In genomic region chr17:29383923-29384322, GRCm38 (mm10) we compare ENCODE assay signal across 22 mouse cellular contexts. TPM values are rescaled to one million over a fixed set of nuclear protein-coding genes. Genes with fewer than 3 reads are reported as not detected.
DNase-seq lines count a peak whose midpoint lies in the region; ATAC-seq lines count a peak whose summit lies in the region.
"Had no signal": no experiment of that assay in that cellular context is flagged by ENCODE, and none has a peak within 500 bp of the region (broad histone marks: within the 10 kb centered on the region; RNA-seq: fewer than 3 reads in every experiment).

No protein-coding gene starts in this region.

- ATAC-seq in liver, embryonic 15.5 days (ENCODE audit: insufficient read depth), result no peak
- no peak for ATAC-seq in liver, embryonic 12.5 days
- ATAC-seq in hindbrain, embryonic 12.5 days (ENCODE audit: low FRiP score), result no peak
- ATAC-seq: forebrain, embryonic 14.5 days; hindbrain, embryonic 16.5 days; inflammation-experienced regulatory T-cells, adult 6 months had no signal

- intact Hi-C loops in gastrocnemius, postnatal 36 days (cut with DNase I), result no loop called here

- peaks cover 16% of the 10 kb centered on the region for H3K4me1 ChIP-seq in liver, embryonic 15.5 days (replicated peaks)
- peaks cover 25% of the 10 kb centered on the region for H3K4me1 ChIP-seq in liver, embryonic 12.5 days
- peaks cover 8% of the 10 kb centered on the region for H3K4me1 ChIP-seq in brown adipose tissue, adult 24 weeks (ENCODE audit: control insufficient read depth, insufficient read depth, insufficient read length, low read length)
- peaks cover 4% of the 10 kb centered on the region; the same call in 1 of the 2 replicates for H3K4me1 ChIP-seq in hindbrain, embryonic 12.5 days

- no peaks in the 10 kb centered on the region for H3K9me3 ChIP-seq in liver, embryonic 15.5 days (replicated peaks)
- no peaks in the 10 kb centered on the region for H3K9me3 ChIP-seq in liver, embryonic 12.5 days (replicated peaks)
- no peaks in the 10 kb centered on the region for H3K9me3 ChIP-seq in hindbrain, embryonic 12.5 days (replicated peaks)
- H3K9me3 ChIP-seq: embryonic facial prominence, embryonic 15.5 days; forebrain, embryonic 10.5 days; heart, embryonic 13.5 days had no signal

- no peaks in the 10 kb centered on the region for H3K27me3 ChIP-seq in liver, embryonic 15.5 days
- H3K27me3 ChIP-seq in liver, embryonic 12.5 days (replicated peaks), result no peaks in the 10 kb centered on the region
- no peaks in the 10 kb centered on the region for H3K27me3 ChIP-seq in hindbrain, embryonic 12.5 days
- H3K27me3 ChIP-seq: embryonic facial prominence, embryonic 15.5 days had no signal

- DNase-seq in adrenal gland, postnatal 10 days, result peak; percentile 80
- DNase-seq in ovary, adult 18-20 months (ENCODE audit: low spot score), result no peak
- DNase-seq in gastrocnemius, postnatal 36 days, result no peak
- DNase-seq: cerebellum, adult 11 months; cerebellum, adult 8-10 months; cerebellum, postnatal 14 days; embryo, embryonic 11 days; gastrocnemius, adult 2 months; gastrocnemius, postnatal 25 days; heart, adult 11 months; heart, postnatal 36 days had no signal

- no peaks in the 10 kb centered on the region for H3K36me3 ChIP-seq in liver, embryonic 15.5 days (replicated peaks)
- H3K36me3 ChIP-seq in liver, embryonic 12.5 days, result no peaks in the 10 kb centered on the region
- H3K36me3 ChIP-seq in hindbrain, embryonic 12.5 days, result no peaks in the 10 kb centered on the region
- H3K36me3 ChIP-seq: embryonic facial prominence, embryonic 15.5 days; forebrain, embryonic 10.5 days; heart, embryonic 13.5 days had no signal

- peak overlapping the region; percentile 74; the same call in 1 of the 2 replicates for H3K27ac ChIP-seq in liver, embryonic 15.5 days (replicated peaks)
- no peak overlapping the region for H3K27ac ChIP-seq in liver, embryonic 12.5 days
- H3K27ac ChIP-seq in brown adipose tissue, adult 24 weeks (replicated peaks; ENCODE audit: low read depth, low read length), result peak overlapping the region; percentile 88
- no peak overlapping the region for H3K27ac ChIP-seq in hindbrain, embryonic 12.5 days
- H3K27ac ChIP-seq: embryonic facial prominence, embryonic 15.5 days; forebrain, embryonic 10.5 days; gastrocnemius, adult 2 months; heart, embryonic 13.5 days had no signal

- H3K4me3 ChIP-seq in liver, embryonic 15.5 days (replicated peaks), result no peak overlapping the region
- no peak overlapping the region for H3K4me3 ChIP-seq in liver, embryonic 12.5 days
- no peak overlapping the region for H3K4me3 ChIP-seq in brown adipose tissue, adult 24 weeks (ENCODE audit: insufficient read depth, low read depth, low read length)
- H3K4me3 ChIP-seq in hindbrain, embryonic 12.5 days, result no peak overlapping the region
- H3K4me3 ChIP-seq: embryonic facial prominence, embryonic 15.5 days; erythroblast, embryonic 14.5 days; forebrain, embryonic 10.5 days; gastrocnemius, adult 2 months; heart, embryonic 13.5 days had no signal

- no peak overlapping the region for H3K4me2 ChIP-seq in liver, embryonic 15.5 days
- H3K4me2 ChIP-seq in liver, embryonic 12.5 days, result no peak overlapping the region
- H3K4me2 ChIP-seq in hindbrain, embryonic 12.5 days (replicated peaks), result no peak overlapping the region
- H3K4me2 ChIP-seq: embryonic facial prominence, embryonic 15.5 days; heart, embryonic 13.5 days had no signal

- no peak overlapping the region for H3K9ac ChIP-seq in liver, embryonic 15.5 days
- no peak overlapping the region for H3K9ac ChIP-seq in liver, embryonic 12.5 days
- H3K9ac ChIP-seq in hindbrain, embryonic 12.5 days, result no peak overlapping the region
- H3K9ac ChIP-seq: embryonic facial prominence, embryonic 15.5 days; heart, embryonic 13.5 days had no signal

- WGBS in liver, embryonic 15.5 days (ENCODE audit: insufficient replicate concordance), result 58% methylated on average over 9 of the region's 9 CpGs
- WGBS in liver, embryonic 12.5 days (ENCODE audit: insufficient replicate concordance), result 72% methylated on average over 9 of the region's 9 CpGs
- 78% methylated on average over 9 of the region's 9 CpGs for WGBS in hindbrain, embryonic 12.5 days

RNA-seq across cellular contexts. Expression of gene Fgd2, which starts 23.2 kb away (rescaled TPM):
- polyA plus RNA-seq in liver, embryonic 15.5 days (2015; fragmentation: Nextera tagmentation; extraction: Ambion mirVana), result 6.5 and 8.4 TPM in 2 replicates
- 5.1 and 5.9 TPM in 2 replicates for polyA plus RNA-seq in liver, embryonic 12.5 days (2016; fragmentation: Nextera tagmentation; extraction: Ambion mirVana)
- total RNA-seq in adrenal gland, postnatal 10 days (2021), result 1 to 10 TPM; 4.6 to 7.4 TPM
- polyA plus RNA-seq in brown adipose tissue, adult 24 weeks (2012; ENCODE audit: insufficient read depth, insufficient read length, missing spikeins), result 2.1 and 3.4 TPM in 2 replicates
- 4.3 and 7.0 TPM in 2 replicates for polyA plus RNA-seq in hindbrain, embryonic 12.5 days (2016; fragmentation: Nextera tagmentation; extraction: Ambion mirVana)
- 1 to 10 TPM in 1 of 2 experiments, under 1 TPM in 1; 0.79 to 1.2 TPM for total RNA-seq in gastrocnemius, postnatal 36 days (2021)

RNA-seq across cellular contexts. Expression of gene Mtch1, which starts 36.2 kb away (rescaled TPM):
- polyA plus RNA-seq in liver, embryonic 15.5 days (2015; fragmentation: Nextera tagmentation; extraction: Ambion mirVana), result 59.4 and 74.4 TPM in 2 replicates
- 107 and 109 TPM in 2 replicates for polyA plus RNA-seq in liver, embryonic 12.5 days (2016; fragmentation: Nextera tagmentation; extraction: Ambion mirVana)
- 100 to 1,000 TPM; 330 to 395 TPM for total RNA-seq in adrenal gland, postnatal 10 days (2021)
- polyA plus RNA-seq in brown adipose tissue, adult 24 weeks (2012; ENCODE audit: insufficient read depth, insufficient read length, missing spikeins), result 261 and 305 TPM in 2 replicates
- 438 and 466 TPM in 2 replicates for polyA plus RNA-seq in hindbrain, embryonic 12.5 days (2016; fragmentation: Nextera tagmentation; extraction: Ambion mirVana)
- total RNA-seq in gastrocnemius, postnatal 36 days (2021), result 10 to 100 TPM; 85.9 to 95.0 TPM

Comparison
In these comparisons a context has a peak if more than half of its experiments do, and no peak if none do; other contexts are left out.
1. H3K27ac ChIP-seq: peak in liver, embryonic 15.5 days (single experiment) and brown adipose tissue, adult 24 weeks (single experiment); none in liver, embryonic 12.5 days (single experiment) and hindbrain, embryonic 12.5 days (single experiment).